Mouse (Mus musculus): ENCODE data around the gene Olfr414. TPM values are rescaled to one million over a fixed set of nuclear protein-coding genes. Genes with fewer than 3 reads are reported as not detected.

Gene Olfr414
- not detected in 2 replicates for polyA plus RNA-seq (2015; fragmentation: Nextera tagmentation; extraction: Ambion mirVana)

DNA sequence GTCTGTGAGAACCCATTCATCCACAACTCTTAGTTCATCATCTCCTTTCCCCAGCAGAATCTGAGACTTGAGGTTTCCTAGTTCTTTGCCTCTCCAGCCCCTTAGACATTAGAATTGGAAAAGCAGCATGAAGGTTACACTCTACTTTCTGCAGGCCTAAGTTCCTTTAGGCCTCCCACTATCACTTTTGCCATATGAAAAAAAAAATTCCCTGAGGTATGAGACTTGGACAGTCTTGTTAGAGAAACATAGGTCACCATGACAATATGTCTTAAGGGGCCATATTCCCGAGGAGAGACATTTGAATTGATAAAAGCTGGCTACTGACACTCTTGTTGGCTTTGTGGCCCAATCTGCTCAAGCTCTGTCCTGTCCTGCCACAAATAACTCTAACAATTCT is at the start of gene Olfr414:
Olfr414 (plus strand) TSS at position 301 of the 400 bp plus-strand sequence.
- Histone ChIP-seq H3K27me3 (no peaks in the 10 kb centered on the region), H3K4me2 (no peak within 1 kb of the TSS), H3K4me1 (replicated peaks) (no peaks in the 10 kb centered on the region), H3K9me3 (replicated peaks) (no peaks in the 10 kb centered on the region), H3K27ac (no peak within 1 kb of the TSS), H3K4me3 (no peak within 1 kb of the TSS), H3K9ac (no peak within 1 kb of the TSS), H3K36me3 (no peaks in the 10 kb centered on the region)
- 55% methylated on average over 1 of the region's 1 CpGs for WGBS
- no peak for ATAC-seq (replicated peaks; ENCODE audit: insufficient number of reproducible peaks, insufficient read depth, low FRiP score, low read depth)

DNA sequence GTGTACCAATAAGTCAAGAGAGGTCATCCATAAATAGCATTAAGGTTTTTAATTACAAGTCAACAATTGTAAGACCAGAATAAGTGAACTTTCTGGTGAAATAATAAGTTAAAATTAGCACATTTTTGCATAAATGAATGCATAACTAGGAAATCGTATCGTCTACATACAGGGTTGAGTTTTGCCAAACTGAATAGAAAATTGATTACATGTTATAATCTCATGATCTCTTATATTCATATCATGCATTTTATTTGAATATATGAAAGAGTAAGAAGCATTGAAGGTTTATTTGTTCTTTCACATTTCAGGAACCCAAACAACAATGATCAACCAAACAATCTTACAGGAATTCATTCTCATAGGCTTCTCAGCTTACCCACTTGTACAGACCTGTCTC is 33.1 kb upstream of the Olfr414 start, which contains the start of gene Olfr248:
Olfr248 (plus strand) TSS at position 301 of the 400 bp plus-strand sequence.
- H3K4me2 ChIP-seq: no peak within 1 kb of the TSS
- no peaks in the 10 kb centered on the region for H3K4me1 ChIP-seq (replicated peaks)
- no peak within 1 kb of the TSS for H3K27ac ChIP-seq
- no peaks in the 10 kb centered on the region for H3K9me3 ChIP-seq (replicated peaks)
- H3K36me3 ChIP-seq: no peaks in the 10 kb centered on the region
- ATAC-seq (replicated peaks; ENCODE audit: insufficient number of reproducible peaks, insufficient read depth, low FRiP score, low read depth): no peak
- H3K27me3 ChIP-seq: no peaks in the 10 kb centered on the region
- 89% methylated on average over 2 of the region's 2 CpGs for WGBS
- H3K4me3 ChIP-seq: no peak within 1 kb of the TSS
- no peak within 1 kb of the TSS for H3K9ac ChIP-seq

DNA sequence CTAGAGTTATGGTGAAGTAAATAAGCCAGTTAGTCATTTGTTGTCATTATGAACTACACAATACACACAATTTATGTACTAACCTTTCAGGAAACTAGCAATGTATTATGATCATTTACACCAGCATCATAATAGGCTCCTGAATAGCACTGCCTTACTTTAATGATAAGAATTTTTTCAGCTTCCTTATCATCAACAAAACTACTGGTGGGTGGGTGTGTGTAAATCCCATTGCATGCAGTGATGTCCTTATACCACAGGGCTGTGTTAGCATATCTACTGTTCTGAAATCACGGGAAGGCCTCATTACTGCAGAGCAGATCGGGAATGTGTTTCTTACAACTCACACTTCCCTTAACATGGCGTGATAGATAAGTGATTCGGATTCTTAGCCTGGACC is 905 bp upstream of the Olfr414 start:
- ATAC-seq (replicated peaks; ENCODE audit: insufficient number of reproducible peaks, insufficient read depth, low FRiP score, low read depth): no peak
- Histone ChIP-seq H3K4me1 (replicated peaks) (no peaks in the 10 kb centered on the region), H3K27me3 (no peaks in the 10 kb centered on the region), H3K27ac (no peak overlapping the region), H3K4me3 (no peak overlapping the region), H3K4me2 (no peak overlapping the region), H3K9ac (no peak overlapping the region), H3K36me3 (no peaks in the 10 kb centered on the region), H3K9me3 (replicated peaks) (no peaks in the 10 kb centered on the region)
- WGBS: 44% methylated on average over 4 of the region's 4 CpGs

GRCm38 (mm10) chr1:174426180-174426986 is 2.5 kb downstream of the Olfr414 start:
- H3K27ac ChIP-seq: no peak overlapping the region
- no peaks in the 10 kb centered on the region for H3K27me3 ChIP-seq
- no peaks in the 10 kb centered on the region for H3K4me1 ChIP-seq (replicated peaks)
- H3K36me3 ChIP-seq: no peaks in the 10 kb centered on the region
- no peak overlapping the region for H3K4me2 ChIP-seq
- H3K4me3 ChIP-seq: no peak overlapping the region
- 33% methylated on average over 3 of the region's 3 CpGs for WGBS
- ATAC-seq (replicated peaks; ENCODE audit: insufficient number of reproducible peaks, insufficient read depth, low FRiP score, low read depth): no peak
- no peaks in the 10 kb centered on the region for H3K9me3 ChIP-seq (replicated peaks)
- no peak overlapping the region for H3K9ac ChIP-seq

GRCm38 (mm10) chr1:174427402-174427801 is 3.5 kb downstream of the Olfr414 start:
- no peak for ATAC-seq (replicated peaks; ENCODE audit: insufficient number of reproducible peaks, insufficient read depth, low FRiP score, low read depth)
- 76% methylated on average over 1 of the region's 1 CpGs for WGBS
- Histone ChIP-seq H3K4me2 (no peak overlapping the region), H3K4me1 (replicated peaks) (no peaks in the 10 kb centered on the region), H3K9me3 (replicated peaks) (no peaks in the 10 kb centered on the region), H3K27me3 (no peaks in the 10 kb centered on the region), H3K36me3 (no peaks in the 10 kb centered on the region), H3K9ac (no peak overlapping the region), H3K4me3 (no peak overlapping the region), H3K27ac (no peak overlapping the region)

GRCm38 (mm10) chr1:174428407-174428806 is 4.5 kb downstream of the Olfr414 start:
- no peak for ATAC-seq (replicated peaks; ENCODE audit: insufficient number of reproducible peaks, insufficient read depth, low FRiP score, low read depth)
- no peaks in the 10 kb centered on the region for H3K9me3 ChIP-seq (replicated peaks)
- no peak overlapping the region for H3K9ac ChIP-seq
- H3K4me3 ChIP-seq: no peak overlapping the region
- no peaks in the 10 kb centered on the region for H3K36me3 ChIP-seq
- H3K27me3 ChIP-seq: no peaks in the 10 kb centered on the region
- no peaks in the 10 kb centered on the region for H3K4me1 ChIP-seq (replicated peaks)
- no peak overlapping the region for H3K4me2 ChIP-seq
- 81% methylated on average over 2 of the region's 2 CpGs for WGBS
- H3K27ac ChIP-seq: no peak overlapping the region

DNA sequence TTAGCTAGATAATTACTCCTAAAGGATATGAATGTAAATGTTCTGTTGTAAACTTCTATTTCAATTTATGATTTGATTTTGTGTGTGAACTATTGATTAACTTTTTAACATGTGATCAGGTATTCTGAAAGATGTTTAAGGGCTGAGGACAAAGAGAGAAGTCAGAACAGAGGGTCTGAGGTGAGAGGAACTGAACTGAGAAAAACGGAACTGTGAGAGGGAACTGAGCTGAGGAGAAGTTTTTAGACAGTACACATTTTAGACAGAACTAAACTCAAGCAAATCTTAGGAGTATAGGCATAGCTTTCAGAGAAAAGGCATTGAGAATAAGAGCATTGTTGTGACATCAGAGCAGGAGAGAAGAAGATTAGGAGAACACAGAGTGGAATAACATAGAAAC is 10.3 kb downstream of the Olfr414 start:
- Histone ChIP-seq H3K27ac (no peak overlapping the region), H3K4me3 (no peak overlapping the region), H3K4me1 (replicated peaks) (no peaks in the 10 kb centered on the region), H3K9ac (no peak overlapping the region), H3K4me2 (no peak overlapping the region), H3K36me3 (no peaks in the 10 kb centered on the region), H3K27me3 (no peaks in the 10 kb centered on the region), H3K9me3 (replicated peaks) (no peaks in the 10 kb centered on the region)
- ATAC-seq (replicated peaks; ENCODE audit: insufficient number of reproducible peaks, insufficient read depth, low FRiP score, low read depth): no peak
- 34% methylated on average over 1 of the region's 1 CpGs for WGBS

DNA sequence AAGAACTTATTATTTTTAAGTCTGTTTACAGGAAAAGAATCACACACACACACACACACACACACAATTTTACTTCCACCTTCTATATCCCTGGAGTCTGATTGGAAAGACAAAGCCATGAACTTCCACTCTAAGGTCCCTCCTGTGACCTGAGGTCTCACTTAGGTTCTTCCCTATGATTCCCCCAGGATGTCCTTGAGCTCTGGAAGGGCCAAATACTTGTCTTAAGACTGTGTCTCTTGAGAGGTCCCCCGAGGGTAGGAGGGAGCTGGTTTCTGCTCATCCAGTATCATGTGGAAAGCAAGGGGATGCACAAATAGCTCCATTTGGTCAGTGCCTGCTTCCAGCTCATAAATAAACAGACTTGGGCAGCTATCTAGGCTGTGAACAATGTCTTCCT is 17.9 kb downstream of the Olfr414 start, which contains the start of gene Olfr220:
Olfr220 (plus strand) TSS at position 301 of the 400 bp plus-strand sequence.
- Histone ChIP-seq H3K4me2 (no peak within 1 kb of the TSS), H3K9me3 (replicated peaks) (no peaks in the 10 kb centered on the region), H3K36me3 (no peaks in the 10 kb centered on the region), H3K9ac (no peak within 1 kb of the TSS), H3K4me3 (no peak within 1 kb of the TSS), H3K27me3 (no peaks in the 10 kb centered on the region), H3K4me1 (replicated peaks) (no peaks in the 10 kb centered on the region), H3K27ac (no peak within 1 kb of the TSS)
- ATAC-seq (replicated peaks; ENCODE audit: insufficient number of reproducible peaks, insufficient read depth, low FRiP score, low read depth): no peak
- 41% methylated on average over 1 of the region's 1 CpGs for WGBS

DNA sequence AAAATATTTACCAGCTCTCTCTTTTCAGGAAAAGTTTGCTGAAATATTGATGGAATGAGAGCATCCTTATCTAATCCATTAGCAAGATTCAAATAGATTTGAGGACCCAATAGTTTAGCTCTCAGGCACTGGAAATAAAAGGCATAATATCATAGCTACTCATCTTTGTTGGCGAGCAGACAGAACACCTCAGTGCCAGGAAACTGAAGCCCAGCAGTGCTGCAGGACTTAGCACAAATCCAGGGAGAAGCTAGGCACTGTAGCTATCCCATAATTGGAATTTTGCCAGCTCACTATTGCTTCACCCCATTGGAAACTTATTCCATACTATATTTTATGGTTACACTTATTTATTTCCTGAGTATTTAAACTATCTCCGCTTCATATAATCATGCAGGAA is 31.2 kb downstream of the Olfr414 start:
- Histone ChIP-seq H3K9ac (no peak overlapping the region), H3K36me3 (no peaks in the 10 kb centered on the region), H3K4me2 (no peak overlapping the region), H3K27me3 (no peaks in the 10 kb centered on the region), H3K4me3 (no peak overlapping the region), H3K4me1 (replicated peaks) (no peaks in the 10 kb centered on the region), H3K9me3 (replicated peaks) (no peaks in the 10 kb centered on the region), H3K27ac (no peak overlapping the region)
- ATAC-seq (replicated peaks; ENCODE audit: insufficient number of reproducible peaks, insufficient read depth, low FRiP score, low read depth): no peak
- WGBS: 72% methylated on average over 2 of the region's 2 CpGs

DNA sequence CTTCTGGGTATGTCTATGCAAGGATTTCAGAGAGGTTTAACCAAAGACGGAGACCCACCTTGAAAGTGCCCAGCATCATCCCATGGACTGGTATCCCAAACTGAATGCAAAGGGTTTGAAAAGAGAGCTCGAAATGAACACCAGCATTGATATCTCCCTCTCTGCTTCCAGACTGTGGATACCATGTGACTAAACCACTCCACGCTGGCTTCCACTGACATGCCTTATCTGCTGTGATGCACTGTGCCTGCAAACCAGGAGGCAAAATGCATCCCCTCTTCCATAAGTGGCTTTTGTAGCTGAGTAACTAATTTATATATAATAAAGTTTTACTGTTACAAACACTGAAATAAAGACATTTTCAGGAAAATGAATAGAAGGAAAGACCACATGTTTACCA is 41.5 kb downstream of the Olfr414 start:
- ATAC-seq (replicated peaks; ENCODE audit: insufficient number of reproducible peaks, insufficient read depth, low FRiP score, low read depth): no peak
- 56% methylated on average over 3 of the region's 3 CpGs for WGBS

DNA sequence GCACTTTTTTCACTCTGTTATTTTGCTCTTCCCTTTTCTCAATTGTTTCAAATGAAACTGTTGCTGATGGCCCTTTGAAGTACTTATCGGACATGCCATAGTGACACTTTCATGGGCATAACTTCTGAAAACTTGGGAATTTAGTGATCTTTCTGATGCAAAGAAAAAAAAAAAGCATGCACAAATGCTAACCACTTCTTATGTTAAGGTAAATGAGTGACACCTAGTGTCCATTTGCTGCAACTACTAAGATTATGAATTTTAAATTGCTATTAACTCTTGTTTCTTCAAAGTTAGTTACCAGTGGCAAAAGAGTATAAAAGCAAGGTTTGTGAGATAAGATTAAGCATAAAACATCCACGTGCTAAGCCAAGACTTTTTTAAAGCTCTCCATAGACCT is 42.4 kb downstream of the Olfr414 start:
- Histone ChIP-seq H3K36me3 (no peaks in the 10 kb centered on the region), H3K4me2 (no peak overlapping the region), H3K9ac (no peak overlapping the region), H3K4me3 (no peak overlapping the region), H3K27me3 (no peaks in the 10 kb centered on the region), H3K9me3 (replicated peaks) (no peaks in the 10 kb centered on the region), H3K27ac (no peak overlapping the region), H3K4me1 (replicated peaks) (no peaks in the 10 kb centered on the region)
- no peak for ATAC-seq (replicated peaks; ENCODE audit: insufficient number of reproducible peaks, insufficient read depth, low FRiP score, low read depth)
- WGBS: 26% methylated on average over 2 of the region's 2 CpGs

More for the DNA sequence above, 41.5 kb downstream of the Olfr414 start:
- no peak overlapping the region for H3K27ac ChIP-seq
- no peaks in the 10 kb centered on the region for H3K27me3 ChIP-seq
- H3K4me1 ChIP-seq (replicated peaks): no peaks in the 10 kb centered on the region
- no peak overlapping the region for H3K4me3 ChIP-seq
- no peaks in the 10 kb centered on the region for H3K36me3 ChIP-seq
- no peak overlapping the region for H3K4me2 ChIP-seq
- no peak overlapping the region for H3K9ac ChIP-seq
- no peaks in the 10 kb centered on the region for H3K9me3 ChIP-seq (replicated peaks)

GRCm38 (mm10) chr1:174469736-174470135 is 45.9 kb downstream of the Olfr414 start:
- Histone ChIP-seq H3K9ac (no peak overlapping the region), H3K4me1 (replicated peaks) (no peaks in the 10 kb centered on the region), H3K27me3 (no peaks in the 10 kb centered on the region), H3K36me3 (no peaks in the 10 kb centered on the region), H3K9me3 (replicated peaks) (no peaks in the 10 kb centered on the region), H3K4me3 (no peak overlapping the region), H3K4me2 (no peak overlapping the region), H3K27ac (no peak overlapping the region)
- ATAC-seq (replicated peaks; ENCODE audit: insufficient number of reproducible peaks, insufficient read depth, low FRiP score, low read depth): no peak
- WGBS: 11% methylated on average over 6 of the region's 6 CpGs

All from heart, embryonic 15.5 days (tissue).